Mouse (Mus musculus): ENCODE results near the gene Cyp2j8. TPM values are rescaled to one million over a fixed set of nuclear protein-coding genes. Genes with fewer than 3 reads are reported as not detected.
"Not testable (repeated sequence)": the region's sequence is repeated elsewhere in the genome, so short reads cannot be mapped to it uniquely, and the experiment has no call there.

Cyp2j8 gene
- not detected in 2 replicates for polyA plus RNA-seq (2012; ENCODE audit: insufficient read depth, insufficient read length, missing spikeins)

GRCm38 (mm10) chr4:96507286-96507685, at the start of gene Cyp2j8:
Cyp2j8 (minus strand) TSS chr4:96507386.
- H3K4me3 ChIP-seq (ENCODE audit: insufficient read depth, low read length): no peak within 1 kb of the TSS
- TF ChIP-seq POLR2A (IDR thresholded peaks at IDR 0.05; ENCODE audit: borderline replicate concordance, low read depth, low read length) (no peak), CTCF (IDR thresholded peaks at IDR 0.05; ENCODE audit: low read depth, low read length) (no peak)
- H3K27ac ChIP-seq (ENCODE audit: insufficient read depth, low read depth, low read length): no peak within 1 kb of the TSS
- H3K4me1 ChIP-seq (ENCODE audit: control insufficient read depth, insufficient read depth, low read length): no peaks in the 10 kb centered on the region

DNA sequence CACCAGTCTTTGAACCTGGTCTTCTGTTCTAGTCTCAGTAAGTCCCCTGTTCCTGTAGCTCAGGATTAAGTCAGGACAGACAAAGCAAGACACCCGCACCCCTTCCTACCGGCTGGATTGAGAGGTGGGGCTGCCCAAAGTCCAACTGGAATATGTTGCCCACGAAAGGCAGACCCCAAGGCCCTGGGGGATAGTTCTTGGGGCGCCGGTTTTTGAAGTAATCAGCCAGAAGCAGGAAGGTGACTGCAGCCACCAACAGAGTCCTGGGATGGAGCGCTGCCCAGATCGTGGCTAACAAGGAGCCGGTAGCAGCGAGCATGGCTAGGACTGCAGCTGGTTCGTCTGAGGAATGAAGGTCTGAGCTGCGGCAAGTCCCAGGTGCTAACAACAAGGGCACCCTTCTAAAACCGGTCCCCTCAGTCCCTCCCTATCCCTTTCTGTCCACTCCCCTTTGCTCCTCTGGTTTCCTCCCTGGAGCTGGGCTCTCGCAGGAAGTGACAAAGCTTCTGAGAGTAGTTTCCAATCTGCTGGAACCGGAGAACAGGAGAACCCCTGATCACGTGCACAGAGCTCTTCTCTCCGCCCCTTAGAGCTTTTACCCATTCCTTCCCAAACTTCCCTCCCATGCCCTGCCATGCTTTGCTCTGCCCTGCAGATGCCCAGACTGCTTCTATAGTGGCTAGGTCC, 46.1 kb upstream of the Cyp2j8 start, which contains the start of gene Cyp2j6:
Cyp2j6 (minus strand) TSS at position 529 of the 687 bp plus-strand sequence.
- Histone ChIP-seq H3K27ac (ENCODE audit: insufficient read depth, low read depth, low read length) (no peak within 1 kb of the TSS), H3K4me3 (ENCODE audit: insufficient read depth, low read length) (peak within 1 kb of the TSS; percentile 36), H3K4me1 (ENCODE audit: control insufficient read depth, insufficient read depth, low read length) (no peaks in the 10 kb centered on the region)
- TF ChIP-seq CTCF (IDR thresholded peaks at IDR 0.05; ENCODE audit: low read depth, low read length): no peak
- TF ChIP-seq POLR2A (IDR thresholded peaks at IDR 0.05; ENCODE audit: borderline replicate concordance, low read depth, low read length): no peak

GRCm38 (mm10) chr4:96551619-96552018, 44.4 kb upstream of the Cyp2j8 start:
- no peak overlapping the region for H3K4me3 ChIP-seq (ENCODE audit: insufficient read depth, low read length)
- H3K27ac ChIP-seq (ENCODE audit: insufficient read depth, low read depth, low read length): no peak overlapping the region
- TF ChIP-seq POLR2A (IDR thresholded peaks at IDR 0.05; ENCODE audit: borderline replicate concordance, low read depth, low read length) (no peak), CTCF (IDR thresholded peaks at IDR 0.05; ENCODE audit: low read depth, low read length) (no peak)
- H3K4me1 ChIP-seq (ENCODE audit: control insufficient read depth, insufficient read depth, low read length): no peaks in the 10 kb centered on the region

DNA sequence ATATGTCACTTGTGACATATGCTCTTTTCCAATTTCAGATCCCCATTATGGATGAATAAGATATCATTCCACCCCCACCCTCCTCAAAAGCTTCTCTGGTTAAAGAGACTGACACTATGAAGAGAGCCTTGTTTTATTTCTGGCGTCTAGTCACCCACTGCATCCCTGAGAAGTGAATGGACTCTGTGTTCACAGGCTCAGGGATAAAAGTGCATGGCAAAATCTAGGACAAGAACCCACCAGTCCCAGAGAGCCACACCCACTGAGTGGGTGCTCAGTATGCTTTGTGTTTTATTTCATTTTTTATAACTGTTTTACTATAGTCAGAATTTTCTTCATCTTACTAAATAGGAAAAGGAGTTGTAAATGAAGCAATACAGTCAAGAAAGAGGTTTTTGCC, 38.8 kb upstream of the Cyp2j8 start:
- no peak for TF ChIP-seq CTCF (IDR thresholded peaks at IDR 0.05; ENCODE audit: low read depth, low read length)
- no peak for TF ChIP-seq POLR2A (IDR thresholded peaks at IDR 0.05; ENCODE audit: borderline replicate concordance, low read depth, low read length)
- Histone ChIP-seq H3K27ac (ENCODE audit: insufficient read depth, low read depth, low read length) (no peak overlapping the region), H3K4me3 (ENCODE audit: insufficient read depth, low read length) (no peak overlapping the region), H3K4me1 (ENCODE audit: control insufficient read depth, insufficient read depth, low read length) (no peaks in the 10 kb centered on the region)

GRCm38 (mm10) chr4:96525772-96526171, 18.6 kb upstream of the Cyp2j8 start:
- no peak overlapping the region for H3K27ac ChIP-seq (ENCODE audit: insufficient read depth, low read depth, low read length)
- TF ChIP-seq CTCF (IDR thresholded peaks at IDR 0.05; ENCODE audit: low read depth, low read length) (no peak), POLR2A (IDR thresholded peaks at IDR 0.05; ENCODE audit: borderline replicate concordance, low read depth, low read length) (no peak)
- no peak overlapping the region for H3K4me3 ChIP-seq (ENCODE audit: insufficient read depth, low read length)
- no peaks in the 10 kb centered on the region for H3K4me1 ChIP-seq (ENCODE audit: control insufficient read depth, insufficient read depth, low read length)

DNA sequence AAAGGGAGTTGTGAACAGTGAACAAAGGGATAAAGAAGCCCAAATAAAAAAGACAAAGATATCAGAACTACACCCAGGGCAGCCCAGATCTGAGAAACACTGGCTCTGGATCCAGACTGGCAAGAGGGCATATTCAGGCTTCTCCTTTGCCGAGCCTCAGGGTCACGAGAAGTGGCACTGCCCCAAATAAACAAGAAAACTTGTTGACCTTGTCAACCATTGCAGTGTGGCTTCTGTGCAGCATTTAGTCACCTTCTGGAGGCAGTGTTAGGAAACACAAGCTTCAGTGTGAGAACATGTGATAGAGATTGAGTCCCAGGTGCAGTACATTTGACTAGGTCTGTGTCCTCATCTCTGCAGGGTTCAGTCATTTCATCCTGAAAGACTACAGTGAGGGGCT, 15.1 kb upstream of the Cyp2j8 start:
- H3K27ac ChIP-seq (ENCODE audit: insufficient read depth, low read depth, low read length): no peak overlapping the region
- H3K4me3 ChIP-seq (ENCODE audit: insufficient read depth, low read length): no peak overlapping the region
- H3K4me1 ChIP-seq (ENCODE audit: control insufficient read depth, insufficient read depth, low read length): no peaks in the 10 kb centered on the region
- TF ChIP-seq POLR2A (IDR thresholded peaks at IDR 0.05; ENCODE audit: borderline replicate concordance, low read depth, low read length) (no peak), CTCF (IDR thresholded peaks at IDR 0.05; ENCODE audit: low read depth, low read length) (no peak)

GRCm38 (mm10) chr4:96510083-96510482, 2.9 kb upstream of the Cyp2j8 start:
- no peak for TF ChIP-seq CTCF (IDR thresholded peaks at IDR 0.05; ENCODE audit: low read depth, low read length)
- no peak for TF ChIP-seq POLR2A (IDR thresholded peaks at IDR 0.05; ENCODE audit: borderline replicate concordance, low read depth, low read length)
- Histone ChIP-seq H3K4me3 (ENCODE audit: insufficient read depth, low read length) (no peak overlapping the region), H3K4me1 (ENCODE audit: control insufficient read depth, insufficient read depth, low read length) (no peaks in the 10 kb centered on the region), H3K27ac (ENCODE audit: insufficient read depth, low read depth, low read length) (no peak overlapping the region)

- H3K4me3 ChIP-seq (ENCODE audit: insufficient read depth, low read length); H3K4me1 ChIP-seq (ENCODE audit: control insufficient read depth, insufficient read depth, low read length); H3K27ac ChIP-seq (ENCODE audit: insufficient read depth, low read depth, low read length): not testable (repeated sequence)
Observed at GRCm38 (mm10) chr4:96463311-96464060, 43.7 kb downstream of the Cyp2j8 start.

Other genes with a start within 250 kb of the Cyp2j8 start
- not detected in 2 replicates for gene Cyp2j11, start 158.7 kb downstream of the Cyp2j8 start, polyA plus RNA-seq (2012; ENCODE audit: insufficient read depth, insufficient read length, missing spikeins)
- gene Cyp2j6, start 46.3 kb upstream of the Cyp2j8 start, polyA plus RNA-seq (2012; ENCODE audit: insufficient read depth, insufficient read length, missing spikeins): 3.2 and 3.4 TPM in 2 replicates
- 0.54 TPM in 1 of 2 replicates, not detected in the other for gene Cyp2j9, start 84.2 kb upstream of the Cyp2j8 start, polyA plus RNA-seq (2012; ENCODE audit: insufficient read depth, insufficient read length, missing spikeins)
- not detected in 2 replicates for gene Cyp2j5, start 156.8 kb upstream of the Cyp2j8 start, polyA plus RNA-seq (2012; ENCODE audit: insufficient read depth, insufficient read length, missing spikeins)